Mouse (Mus musculus): ENCODE data around the gene Ciapin1. TPM values are rescaled to one million over a fixed set of nuclear protein-coding genes. Genes with fewer than 3 reads are reported as not detected.

Ciapin1 gene
- polyA plus RNA-seq, 1 experiment from 2014 or later = 39.4 TPM

GRCm38 (mm10) chr8:94787524-94788501 lies 50.3 kb downstream of the Ciapin1 start:
- Histone ChIP-seq H3K27me3 (ENCODE audit: insufficient read depth, low read length) (no peaks in the 10 kb centered on the region), H3K9ac (replicated peaks) (peak overlapping the region; percentile 34), H3K4me3 (ENCODE audit: low read depth, low read length) (no peak overlapping the region), H3K9me3 (ENCODE audit: low read length) (no peaks in the 10 kb centered on the region), H3K4me1 (ENCODE audit: insufficient read depth) (peaks cover 21% of the 10 kb centered on the region), H3K36me3 (replicated peaks; ENCODE audit: insufficient read depth, low read length) (no peaks in the 10 kb centered on the region), H3K4me2 (ENCODE audit: low read depth, low read length) (peak overlapping the region; percentile 51), H3K27ac (ENCODE audit: low read depth) (peak overlapping the region; percentile 96)
- peak; percentile 75 for DNase-seq
- ATAC-seq = peak; percentile 97
- 56% methylated on average over 15 of the region's 15 CpGs for WGBS (ENCODE audit: insufficient replicate concordance)
- TF ChIP-seq EP300 (IDR thresholded peaks at IDR 0.05; ENCODE audit: low read depth) (peak; percentile 100), CTCF (IDR thresholded peaks at IDR 0.05; ENCODE audit: low read depth) (no peak)

DNA sequence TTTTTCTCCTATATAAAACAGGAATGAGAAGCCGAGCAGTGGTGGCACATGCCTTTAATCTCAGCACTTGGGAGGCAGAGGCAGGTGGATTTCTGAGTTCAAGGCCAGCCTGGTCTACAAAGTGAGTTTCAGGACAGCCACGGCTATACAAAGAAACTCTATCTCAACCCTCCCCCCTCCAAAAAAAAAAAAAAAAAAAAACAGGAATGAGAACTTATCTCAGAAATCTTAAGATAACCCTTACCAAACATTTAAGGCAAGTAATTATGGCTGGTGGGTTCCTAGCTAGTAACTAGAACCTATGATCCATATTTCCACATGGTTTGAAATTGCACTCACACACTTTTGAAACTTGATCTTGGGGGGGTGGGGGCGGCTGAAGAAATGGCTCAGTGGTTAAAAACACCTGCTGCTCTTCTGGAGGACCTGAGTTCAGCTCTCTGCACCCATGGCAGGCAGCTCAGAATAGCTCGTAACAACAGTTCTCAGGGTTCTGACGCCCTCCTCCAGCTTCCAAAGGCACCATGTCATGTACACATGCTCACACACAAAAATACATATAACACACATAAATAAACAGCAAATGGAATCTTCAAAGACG lies 52.1 kb downstream of the Ciapin1 start:
- H3K4me2 ChIP-seq (ENCODE audit: low read depth, low read length) = no peak overlapping the region
- H3K27ac ChIP-seq (ENCODE audit: low read depth) = peak overlapping the region; percentile 96
- no peak for DNase-seq
- H3K27me3 ChIP-seq (ENCODE audit: insufficient read depth, low read length) = no peaks in the 10 kb centered on the region
- no peaks in the 10 kb centered on the region for H3K36me3 ChIP-seq (replicated peaks; ENCODE audit: insufficient read depth, low read length)
- 65% methylated on average over 6 of the region's 6 CpGs for WGBS (ENCODE audit: insufficient replicate concordance)
- no peak overlapping the region for H3K4me3 ChIP-seq (ENCODE audit: low read depth, low read length)
- TF ChIP-seq EP300 (IDR thresholded peaks at IDR 0.05; ENCODE audit: low read depth) = no peak
- peaks cover 30% of the 10 kb centered on the region for H3K4me1 ChIP-seq (ENCODE audit: insufficient read depth)
- no peak overlapping the region for H3K9ac ChIP-seq (replicated peaks)
- H3K9me3 ChIP-seq (ENCODE audit: low read length) = no peaks in the 10 kb centered on the region
- ATAC-seq = no peak

GRCm38 (mm10) chr8:94785247-94785985 lies 52.7 kb downstream of the Ciapin1 start:
- no peak overlapping the region for H3K27ac ChIP-seq (ENCODE audit: low read depth)
- no peaks in the 10 kb centered on the region for H3K27me3 ChIP-seq (ENCODE audit: insufficient read depth, low read length)
- DNase-seq (peak; percentile 74), ATAC-seq (no peak)
- no peaks in the 10 kb centered on the region for H3K36me3 ChIP-seq (replicated peaks; ENCODE audit: insufficient read depth, low read length)
- no peak overlapping the region for H3K4me3 ChIP-seq (ENCODE audit: low read depth, low read length)
- peaks cover 30% of the 10 kb centered on the region for H3K4me1 ChIP-seq (ENCODE audit: insufficient read depth)
- H3K9ac ChIP-seq (replicated peaks) = no peak overlapping the region
- no peaks in the 10 kb centered on the region for H3K9me3 ChIP-seq (ENCODE audit: low read length)
- peak; percentile 87 for TF ChIP-seq CTCF (IDR thresholded peaks at IDR 0.05; ENCODE audit: low read depth)
- TF ChIP-seq EP300 (IDR thresholded peaks at IDR 0.05; ENCODE audit: low read depth) = 0 out of 2 replicates have a peak, but pooled peaks have one; percentile 30
- no peak overlapping the region for H3K4me2 ChIP-seq (ENCODE audit: low read depth, low read length)
- 52% methylated on average over 12 of the region's 12 CpGs for WGBS (ENCODE audit: insufficient replicate concordance)

- Histone ChIP-seq H3K36me3 (replicated peaks; ENCODE audit: insufficient read depth, low read length) (no peaks in the 10 kb centered on the region), H3K4me2 (ENCODE audit: low read depth, low read length) (no peak overlapping the region), H3K27me3 (ENCODE audit: insufficient read depth, low read length) (no peaks in the 10 kb centered on the region), H3K9me3 (ENCODE audit: low read length) (no peaks in the 10 kb centered on the region), H3K27ac (ENCODE audit: low read depth) (no peak overlapping the region), H3K9ac (replicated peaks) (no peak overlapping the region), H3K4me1 (ENCODE audit: insufficient read depth) (peaks cover 22% of the 10 kb centered on the region), H3K4me3 (ENCODE audit: low read depth, low read length) (no peak overlapping the region)
- WGBS (ENCODE audit: insufficient replicate concordance) = 38% methylated on average over 4 of the region's 4 CpGs
- no peak for ATAC-seq
- TF ChIP-seq CTCF (IDR thresholded peaks at IDR 0.05; ENCODE audit: low read depth) (no peak), EP300 (IDR thresholded peaks at IDR 0.05; ENCODE audit: low read depth) (no peak)
- DNase-seq = no peak
Measured at GRCm38 (mm10) chr8:94783890-94784289, 54.3 kb downstream of the Ciapin1 start.

DNA sequence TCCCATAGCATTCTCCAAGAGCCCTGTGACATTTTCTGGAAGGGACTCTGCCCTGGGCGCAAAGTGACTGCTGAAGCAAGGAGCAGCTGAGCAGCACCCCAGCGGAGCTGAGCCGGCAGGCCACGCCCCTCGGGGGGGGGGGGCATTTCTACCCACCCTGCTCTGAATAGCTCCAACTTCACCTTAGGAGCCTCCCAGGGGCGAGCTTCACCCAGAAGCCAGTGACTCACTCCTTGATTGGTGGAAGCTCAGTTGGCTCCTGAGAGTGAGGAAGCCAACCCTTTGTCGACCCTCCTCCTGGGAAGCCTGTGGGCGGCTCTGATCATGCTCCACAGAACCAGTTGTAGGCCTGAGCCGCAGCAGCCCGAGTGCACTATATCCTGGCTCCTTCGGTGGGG lies 56.3 kb downstream of the Ciapin1 start:
- TF ChIP-seq CTCF (IDR thresholded peaks at IDR 0.05; ENCODE audit: low read depth) (no peak), EP300 (IDR thresholded peaks at IDR 0.05; ENCODE audit: low read depth) (no peak)
- Histone ChIP-seq H3K9ac (replicated peaks) (no peak overlapping the region), H3K27ac (ENCODE audit: low read depth) (no peak overlapping the region), H3K4me2 (ENCODE audit: low read depth, low read length) (no peak overlapping the region), H3K36me3 (replicated peaks; ENCODE audit: insufficient read depth, low read length) (no peaks in the 10 kb centered on the region), H3K9me3 (ENCODE audit: low read length) (no peaks in the 10 kb centered on the region), H3K4me1 (ENCODE audit: insufficient read depth) (peaks cover 23% of the 10 kb centered on the region), H3K27me3 (ENCODE audit: insufficient read depth, low read length) (peaks cover 4% of the 10 kb centered on the region; the same call in 1 of the 2 replicates), H3K4me3 (ENCODE audit: low read depth, low read length) (no peak overlapping the region)
- 22% methylated on average over 11 of the region's 11 CpGs for WGBS (ENCODE audit: insufficient replicate concordance)
- DNase-seq (peak; percentile 35), ATAC-seq (no peak)
